14 mouse cellular contexts compared by ENCODE assay signal in the genomic region with DNA sequence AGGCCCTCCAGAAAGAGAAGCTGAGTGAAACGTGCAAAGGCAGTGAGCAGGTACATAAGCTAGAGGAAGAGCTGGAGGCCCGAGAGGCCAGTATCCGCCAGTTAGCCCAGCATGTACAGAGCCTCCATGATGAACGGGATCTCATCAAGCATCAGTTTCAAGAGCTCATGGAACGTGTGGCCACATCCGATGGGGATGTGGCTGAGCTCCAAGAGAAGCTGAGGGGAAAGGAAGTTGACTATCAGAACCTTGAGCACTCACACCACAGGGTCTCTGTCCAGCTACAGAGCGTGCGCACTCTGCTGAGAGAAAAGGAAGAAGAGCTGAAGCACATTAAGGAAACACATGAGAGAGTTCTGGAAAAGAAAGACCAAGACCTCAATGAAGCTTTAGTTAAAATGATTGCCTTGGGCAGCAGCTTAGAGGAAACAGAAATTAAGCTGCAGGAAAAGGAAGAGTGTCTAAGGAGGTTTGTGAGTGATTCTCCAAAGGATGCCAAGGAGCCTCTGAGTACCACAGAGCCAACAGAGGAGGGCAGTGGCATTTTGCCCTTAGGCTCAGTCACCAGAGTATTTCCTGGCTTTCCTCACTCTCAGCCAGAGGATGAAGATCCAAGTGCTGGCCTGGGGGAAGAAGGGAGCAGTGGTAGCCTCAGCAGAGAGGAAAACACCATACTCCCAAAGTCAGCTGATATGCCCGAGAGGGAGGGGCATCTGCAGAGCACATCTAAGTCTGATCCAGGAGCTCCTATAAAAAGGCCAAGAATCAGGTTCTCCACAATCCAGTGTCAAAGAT. TPM values are rescaled to one million over a fixed set of nuclear protein-coding genes. Genes with fewer than 3 reads are reported as not detected.
DNase-seq lines count a peak whose midpoint lies in the region; ATAC-seq and TF ChIP-seq lines count a peak whose summit lies in the region.
"Had no signal": no experiment of that assay in that cellular context is flagged by ENCODE, and none has a peak within 500 bp of the region (broad histone marks: within the 10 kb centered on the region; RNA-seq: fewer than 3 reads in every experiment).

No protein-coding gene starts in this region.

- H3K27ac ChIP-seq in hindbrain, embryonic 14.5 days = peak overlapping the region; percentile 52; the same call in 1 of the 2 replicates
- H3K27ac ChIP-seq in hindbrain, embryonic 10.5 days = no peak overlapping the region
- no peak overlapping the region for H3K27ac ChIP-seq in embryonic facial prominence, embryonic 14.5 days (replicated peaks; ENCODE audit: low read depth, low read length)
- H3K27ac ChIP-seq in intestine, postnatal 0 days (ENCODE audit: low read depth, low read length) = no peak overlapping the region
- H3K27ac ChIP-seq: embryonic facial prominence, embryonic 12.5 days; limb, embryonic 13.5 days; macrophage; stomach, embryonic 15.5 days had no signal

- POLR2A ChIA-PET in Patski (lab: Charles Lee) = interaction anchor here (0.5 to 1.4 kb wide), 2 partner anchors 35 to 97 kb away, joined by 3 read pairs; no protein-coding TSS in a partner anchor

- 92% methylated on average over 9 of the region's 9 CpGs for WGBS in hindbrain, embryonic 14.5 days
- WGBS in hindbrain, embryonic 10.5 days = 93% methylated on average over 9 of the region's 9 CpGs
- 93% methylated on average over 9 of the region's 9 CpGs for WGBS in embryonic facial prominence, embryonic 14.5 days
- WGBS in intestine, postnatal 0 days = 78% methylated on average over 9 of the region's 9 CpGs

- no peaks in the 10 kb centered on the region for H3K9me3 ChIP-seq in hindbrain, embryonic 14.5 days (ENCODE audit: control insufficient read depth, low read length)
- H3K9me3 ChIP-seq in hindbrain, embryonic 10.5 days = no peaks in the 10 kb centered on the region
- H3K9me3 ChIP-seq in embryonic facial prominence, embryonic 14.5 days (ENCODE audit: control insufficient read depth, low read length) = no peaks in the 10 kb centered on the region
- no peaks in the 10 kb centered on the region for H3K9me3 ChIP-seq in intestine, postnatal 0 days (ENCODE audit: control insufficient read depth)
- H3K9me3 ChIP-seq: embryonic facial prominence, embryonic 12.5 days; limb, embryonic 13.5 days; stomach, embryonic 15.5 days had no signal

- peaks cover 100% of the 10 kb centered on the region for H3K36me3 ChIP-seq in hindbrain, embryonic 14.5 days (replicated peaks; ENCODE audit: control insufficient read depth, insufficient read depth)
- peaks cover 98% of the 10 kb centered on the region for H3K36me3 ChIP-seq in hindbrain, embryonic 10.5 days
- peaks cover 92% of the 10 kb centered on the region for H3K36me3 ChIP-seq in embryonic facial prominence, embryonic 14.5 days (ENCODE audit: control insufficient read depth, insufficient read depth, low read length)
- H3K36me3 ChIP-seq in intestine, postnatal 0 days (ENCODE audit: control insufficient read depth, insufficient read depth) = peaks cover 84% of the 10 kb centered on the region

- in situ Hi-C loops in Patski (cut with MboI; ENCODE audit: low pct_unique_long_range_greater_than_20kb) = loop anchor here (5.0 kb wide), 1 partner anchor 136 kb away; no protein-coding TSS in a partner anchor

- DNase-seq in cerebellum, adult 11 months = no peak
- DNase-seq in hindbrain, embryonic 14.5 days (ENCODE audit: low spot score) = no peak
- no peak for DNase-seq in hindbrain, embryonic 10.5 days (ENCODE audit: low spot score)
- no peak for DNase-seq in Patski (ENCODE audit: low read depth, low spot score)
- DNase-seq in embryonic facial prominence, embryonic 14.5 days (ENCODE audit: low spot score) = no peak
- DNase-seq in Muller cell, postnatal 12 days (ENCODE audit: inconsistent ontology term) = no peak
- DNase-seq: B cell, adult 2 months had no signal

- TF ChIP-seq CTCF in Patski (IDR thresholded peaks at IDR 0.05) = no peak
- TF ChIP-seq CTCF in intestine, postnatal 0 days (IDR thresholded peaks at IDR 0.05; ENCODE audit: low read depth) = no peak

- no peak overlapping the region for H3K9ac ChIP-seq in hindbrain, embryonic 14.5 days
- H3K9ac ChIP-seq in embryonic facial prominence, embryonic 14.5 days (ENCODE audit: low read depth, low read length) = 0 out of 2 replicates have a peak overlapping the region, but pooled peaks have one; percentile 25
- no peak overlapping the region for H3K9ac ChIP-seq in intestine, postnatal 0 days (ENCODE audit: low read depth, low read length)
- H3K9ac ChIP-seq: embryonic facial prominence, embryonic 12.5 days; limb, embryonic 13.5 days; stomach, embryonic 15.5 days had no signal

- no peak overlapping the region for H3K4me2 ChIP-seq in hindbrain, embryonic 14.5 days (replicated peaks)
- no peak overlapping the region for H3K4me2 ChIP-seq in embryonic facial prominence, embryonic 14.5 days (ENCODE audit: low read depth, low read length)
- H3K4me2 ChIP-seq in intestine, postnatal 0 days (replicated peaks; ENCODE audit: low read depth) = no peak overlapping the region
- H3K4me2 ChIP-seq: embryonic facial prominence, embryonic 12.5 days; limb, embryonic 13.5 days; stomach, embryonic 15.5 days had no signal

- no peaks in the 10 kb centered on the region; the same call in 1 of the 2 replicates for H3K4me1 ChIP-seq in hindbrain, embryonic 14.5 days (replicated peaks; ENCODE audit: control insufficient read depth, insufficient read depth, low read length)
- H3K4me1 ChIP-seq in hindbrain, embryonic 10.5 days (replicated peaks) = no peaks in the 10 kb centered on the region
- H3K4me1 ChIP-seq in embryonic facial prominence, embryonic 14.5 days (ENCODE audit: control insufficient read depth, insufficient read depth, low read length) = no peaks in the 10 kb centered on the region
- no peaks in the 10 kb centered on the region for H3K4me1 ChIP-seq in intestine, postnatal 0 days (replicated peaks; ENCODE audit: control insufficient read depth, insufficient read depth, low read length)
- H3K4me1 ChIP-seq: embryonic facial prominence, embryonic 12.5 days; limb, embryonic 13.5 days; stomach, embryonic 15.5 days had no signal

- H3K27me3 ChIP-seq in hindbrain, embryonic 14.5 days (ENCODE audit: control insufficient read depth, insufficient read depth, low read length) = no peaks in the 10 kb centered on the region
- H3K27me3 ChIP-seq in hindbrain, embryonic 10.5 days (ENCODE audit: insufficient read depth, poor library complexity, severe bottlenecking) = no peaks in the 10 kb centered on the region
- no peaks in the 10 kb centered on the region for H3K27me3 ChIP-seq in Patski
- H3K27me3 ChIP-seq in embryonic facial prominence, embryonic 14.5 days (replicated peaks; ENCODE audit: control insufficient read depth, insufficient read depth, low read length) = no peaks in the 10 kb centered on the region
- no peaks in the 10 kb centered on the region for H3K27me3 ChIP-seq in intestine, postnatal 0 days (replicated peaks; ENCODE audit: control insufficient read depth, insufficient read depth, low read length)
- H3K27me3 ChIP-seq: embryonic facial prominence, embryonic 12.5 days; limb, embryonic 13.5 days; stomach, embryonic 15.5 days had no signal

- CTCF ChIA-PET in Patski (lab: Charles Lee) = interaction anchor here (0.9 to 6.0 kb wide), 13 partner anchors 11 to 134 kb away, joined by 3 to 34 read pairs (median 3); no protein-coding TSS in a partner anchor

- 0 out of 2 replicates have a peak, but pooled peaks have one; percentile 3 for ATAC-seq in cerebellum, adult (ENCODE audit: insufficient number of reproducible peaks, low FRiP score, low TSS enrichment)
- no peak for ATAC-seq in hindbrain, embryonic 14.5 days (ENCODE audit: low FRiP score)
- peak; percentile 41 for ATAC-seq in Patski
- no peak for ATAC-seq in embryonic facial prominence, embryonic 14.5 days (ENCODE audit: low read depth)
- ATAC-seq in intestine, postnatal 0 days = no peak
- ATAC-seq: inflammation-experienced regulatory T-cells, adult 6 months had no signal

- no peak overlapping the region for H3K4me3 ChIP-seq in hindbrain, embryonic 14.5 days (replicated peaks; ENCODE audit: low read length)
- H3K4me3 ChIP-seq in hindbrain, embryonic 10.5 days = no peak overlapping the region
- H3K4me3 ChIP-seq in embryonic facial prominence, embryonic 14.5 days (ENCODE audit: low read depth, low read length) = no peak overlapping the region
- no peak overlapping the region for H3K4me3 ChIP-seq in intestine, postnatal 0 days (ENCODE audit: low read depth, low read length)
- H3K4me3 ChIP-seq: embryonic facial prominence, embryonic 12.5 days; limb, embryonic 13.5 days; stomach, embryonic 15.5 days had no signal

RNA-seq across cellular contexts. Expression of gene Pld6, which starts 29.1 kb away (rescaled TPM):
- polyA plus RNA-seq in hindbrain, embryonic 14.5 days (2014; fragmentation: Nextera tagmentation; extraction: Ambion mirVana) = 4.3 and 5.2 TPM in 2 replicates
- 1.9 and 2.6 TPM in 2 replicates for polyA plus RNA-seq in hindbrain, embryonic 10.5 days (2016; fragmentation: Nextera tagmentation; extraction: Ambion mirVana)
- polyA plus RNA-seq in Patski (2021) = 0.17 TPM
- 0.96 and 1.3 TPM in 2 replicates for polyA plus RNA-seq in embryonic facial prominence, embryonic 14.5 days (2014; fragmentation: Nextera tagmentation; extraction: Ambion mirVana)
- polyA plus RNA-seq in intestine, postnatal 0 days (2015; fragmentation: Nextera tagmentation; extraction: Ambion mirVana) = 0.67 and 0.89 TPM in 2 replicates
- polyA plus RNA-seq: macrophage had no signal

RNA-seq across cellular contexts. Expression of gene Flcn, which starts 51.4 kb away (rescaled TPM):
- 35.9 and 39.7 TPM in 2 replicates for polyA plus RNA-seq in hindbrain, embryonic 14.5 days (2014; fragmentation: Nextera tagmentation; extraction: Ambion mirVana)
- polyA plus RNA-seq in hindbrain, embryonic 10.5 days (2016; fragmentation: Nextera tagmentation; extraction: Ambion mirVana) = 29.6 and 31.0 TPM in 2 replicates
- 41.3 TPM for polyA plus RNA-seq in Patski (2021)
- polyA plus RNA-seq in embryonic facial prominence, embryonic 14.5 days (2014; fragmentation: Nextera tagmentation; extraction: Ambion mirVana) = 31.0 and 32.2 TPM in 2 replicates
- polyA plus RNA-seq in intestine, postnatal 0 days (2015; fragmentation: Nextera tagmentation; extraction: Ambion mirVana) = 36.8 and 38.1 TPM in 2 replicates

Comparison
In these comparisons a context has a peak if more than half of its experiments do, and no peak if none do; other contexts are left out.
1. ATAC-seq: peak in cerebellum, adult (single experiment) and Patski (single experiment); none in hindbrain, embryonic 14.5 days (single experiment), embryonic facial prominence, embryonic 14.5 days (single experiment) and intestine, postnatal 0 days (single experiment).